Mouse (Mus musculus) fat pad, adult 2 months (tissue): ENCODE data around the gene Tmed3.

Experiments used
- DNase-seq: peaks from one replicate; pipeline ENCODE4 v3.0.0-alpha.2; 2011; ENCODE audit warnings: low read depth, low spot score; ENCODE audit errors: extremely low read depth

The Tmed3 gene

GRCm38 (mm10) chr9:89704265-89705196 lies at the start of gene Tmed3:
Gene Tmed3, minus strand, starts transcription at chr9:89705068.
- peak; percentile 11 for DNase-seq

- no peak for DNase-seq
Observed at GRCm38 (mm10) chr9:89740041-89740440, 35.2 kb upstream of the Tmed3 start.

DNA sequence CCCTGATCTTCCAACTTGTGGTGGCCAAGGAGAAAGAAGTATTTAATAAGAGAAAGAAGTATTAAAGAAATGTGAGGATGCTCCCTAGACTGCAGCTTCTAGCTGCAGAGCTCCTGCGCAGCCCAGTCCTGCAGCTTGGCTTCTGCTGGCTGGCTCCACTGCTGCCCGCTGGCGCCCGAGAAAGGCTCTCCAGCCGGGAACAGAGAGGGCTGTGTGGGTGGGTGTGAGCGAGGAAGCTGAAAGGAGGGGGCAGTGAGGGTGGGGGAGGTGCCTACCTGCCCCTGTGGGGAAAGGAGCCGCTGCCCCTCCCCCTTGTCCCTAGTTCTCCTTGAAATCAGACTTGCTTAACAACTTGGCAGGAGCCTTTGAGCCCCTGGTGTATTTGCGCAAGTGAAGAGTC lies 33.4 kb upstream of the Tmed3 start, which contains the start of gene Ankrd34c:
Gene Ankrd34c (minus strand): TSS at position 181 of the 400 bp plus-strand sequence.
- no peak for DNase-seq

GRCm38 (mm10) chr9:89737888-89738287 lies 33.0 kb upstream of the Tmed3 start:
- no peak for DNase-seq

DNA sequence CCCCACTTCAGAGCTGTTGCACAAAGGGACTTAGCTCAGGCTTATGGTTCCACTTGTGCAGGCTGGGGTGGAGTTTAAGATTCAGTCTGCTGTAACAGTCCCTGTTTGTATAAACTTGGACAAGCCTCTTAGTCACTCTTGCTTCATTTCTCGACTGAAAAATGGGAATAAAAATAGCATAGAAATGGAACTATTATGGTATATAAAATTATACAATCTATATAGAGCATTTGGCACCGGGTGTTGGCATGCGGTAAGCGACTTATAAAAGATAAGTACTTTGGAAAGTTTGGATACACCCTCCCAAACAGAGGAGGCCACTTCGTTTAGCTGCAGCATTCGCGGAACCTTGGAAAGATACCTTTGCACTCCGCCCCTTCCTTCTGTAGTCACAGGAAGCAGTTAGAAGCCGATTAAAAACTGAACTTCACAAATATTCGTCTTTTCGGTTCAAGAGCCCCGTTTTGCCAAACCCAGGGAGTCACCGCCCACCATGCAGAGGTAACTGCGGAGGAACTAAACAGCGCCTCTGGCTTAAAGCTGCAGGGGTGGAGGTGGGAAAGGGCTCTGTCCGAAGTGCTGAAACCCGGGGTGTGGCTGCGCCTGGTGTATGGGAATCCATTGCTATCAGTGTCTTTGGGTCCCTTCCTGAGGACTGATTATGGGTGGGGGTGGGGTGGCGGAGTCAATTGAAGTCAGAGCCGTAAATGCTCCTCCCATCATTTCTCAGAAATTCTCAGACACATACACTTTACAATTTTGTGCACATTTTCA lies 32.3 kb upstream of the Tmed3 start:
- no peak for DNase-seq

DNA sequence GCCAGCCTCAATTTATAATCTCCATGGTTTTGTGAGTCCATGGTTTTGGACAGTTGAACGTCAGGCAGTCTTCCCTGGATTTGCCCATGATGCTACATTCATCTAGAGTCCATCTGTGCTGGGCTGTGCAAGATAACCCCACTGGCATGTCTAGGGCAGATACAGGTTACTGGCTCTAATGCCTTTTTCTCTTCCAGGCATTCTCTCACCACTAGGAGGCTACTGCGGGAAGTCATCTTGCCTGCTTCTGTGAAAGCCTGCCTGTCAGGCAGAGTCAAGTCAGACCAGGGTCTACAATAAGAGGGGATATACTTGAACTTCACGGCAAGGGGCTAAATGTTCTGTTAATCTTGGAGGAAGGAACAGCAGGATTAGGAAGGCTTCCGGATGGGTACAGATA lies 2.0 kb upstream of the Tmed3 start:
- no peak for DNase-seq

GRCm38 (mm10) chr9:89705197-89705533 lies 297 bp upstream of the Tmed3 start:
- no peak for DNase-seq

- no peak for DNase-seq
Observed at GRCm38 (mm10) chr9:89700910-89701457, 3.9 kb downstream of the Tmed3 start.

DNA sequence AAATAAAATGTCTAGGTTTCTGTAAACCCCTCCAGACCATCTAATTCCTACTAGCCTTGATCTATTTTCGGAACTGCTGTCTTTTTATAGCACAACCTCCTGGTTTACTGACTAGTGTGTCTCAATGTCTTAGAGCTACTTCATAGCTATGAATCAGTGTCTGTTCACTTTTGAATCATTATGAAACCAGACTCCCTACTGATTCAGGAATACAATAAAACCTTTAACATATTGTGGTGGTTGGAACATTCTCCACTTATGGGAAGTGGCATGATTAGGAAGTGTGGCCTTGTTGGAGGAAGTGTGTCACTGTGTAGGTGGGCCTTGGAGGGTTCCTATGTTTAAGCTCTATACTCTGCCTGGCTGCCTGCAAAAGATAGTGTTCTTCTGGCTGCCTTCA lies 9.7 kb downstream of the Tmed3 start:
- DNase-seq: no peak

GRCm38 (mm10) chr9:89693670-89694069 lies 11.2 kb downstream of the Tmed3 start:
- no peak for DNase-seq

- DNase-seq: no peak
Observed at GRCm38 (mm10) chr9:89689179-89689578, 15.7 kb downstream of the Tmed3 start.

GRCm38 (mm10) chr9:89687503-89688226 lies 17.2 kb downstream of the Tmed3 start:
- DNase-seq: no peak

- DNase-seq: no peak
Observed at GRCm38 (mm10) chr9:89686262-89686661, 18.6 kb downstream of the Tmed3 start.

DNA sequence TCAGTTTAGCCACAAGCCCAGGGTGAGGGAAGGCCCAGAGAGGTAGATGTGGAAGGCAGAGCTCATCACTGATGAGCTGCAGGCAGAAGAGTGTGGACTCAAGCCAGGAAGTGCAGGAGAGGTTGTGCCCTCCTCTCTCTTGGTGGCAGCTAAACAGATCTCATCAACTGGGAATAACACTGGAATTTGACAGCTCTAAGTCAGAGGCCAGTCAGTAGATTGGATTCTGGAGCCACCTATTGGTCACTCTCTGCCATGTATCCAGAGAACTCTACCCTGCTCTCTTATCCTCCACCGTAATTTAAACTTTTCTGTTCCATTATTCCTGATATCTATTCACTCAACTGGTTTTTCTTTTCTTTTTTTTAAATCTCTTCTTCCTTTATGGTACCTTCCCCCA lies 25.9 kb downstream of the Tmed3 start:
- no peak for DNase-seq

- DNase-seq: no peak
Observed at GRCm38 (mm10) chr9:89674014-89674618, 30.8 kb downstream of the Tmed3 start.

- no peak for DNase-seq
Observed at GRCm38 (mm10) chr9:89673402-89673801, 31.5 kb downstream of the Tmed3 start.

DNA sequence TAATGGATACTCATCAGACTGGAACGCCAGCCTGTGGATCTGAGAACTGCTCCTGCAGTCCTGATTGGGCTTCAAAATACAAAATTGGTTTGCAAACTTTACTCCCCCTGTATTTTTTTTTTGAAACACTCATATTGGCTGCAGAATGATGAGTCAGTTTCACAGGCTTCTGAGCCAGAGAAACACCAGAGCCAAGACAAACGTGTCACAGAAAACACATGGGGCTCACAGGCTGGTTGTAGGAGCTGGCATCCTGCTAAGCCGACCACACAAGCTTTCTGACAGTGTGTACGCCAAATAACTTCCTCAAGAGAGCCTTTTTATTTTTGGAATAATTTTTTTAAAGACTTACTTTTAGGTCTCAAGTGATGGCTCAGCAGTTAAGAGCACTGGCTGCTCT lies 35.0 kb downstream of the Tmed3 start:
- no peak for DNase-seq

DNA sequence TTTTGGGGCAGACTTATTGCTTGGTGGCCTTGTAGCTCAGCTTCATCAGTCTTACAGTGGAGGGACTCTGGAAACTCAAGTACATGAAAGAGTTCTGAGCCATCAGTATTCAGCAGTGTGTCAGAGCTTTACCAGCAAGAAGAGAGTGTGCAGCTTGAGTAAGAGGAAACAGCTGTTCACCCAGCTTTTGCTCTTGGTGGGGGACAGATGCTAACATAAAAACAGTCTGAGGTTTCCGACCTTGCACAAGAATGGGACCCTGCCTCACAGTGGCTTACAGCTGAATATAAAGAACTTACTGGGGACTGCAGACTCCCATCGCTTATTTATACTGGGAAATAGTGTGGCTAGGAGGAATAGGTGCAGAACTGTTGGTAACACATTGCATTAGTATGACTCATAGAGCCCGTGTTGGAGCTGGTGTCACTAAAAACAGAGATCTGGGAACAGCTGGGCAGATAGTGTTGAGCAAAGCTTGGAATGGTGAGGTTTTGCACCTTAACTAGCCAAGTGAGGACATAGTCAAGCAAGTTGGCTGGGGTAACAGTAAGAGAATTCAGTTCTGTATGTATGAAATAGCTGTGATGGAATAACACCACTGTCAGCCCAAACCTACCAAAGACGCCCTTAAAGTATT lies 37.4 kb downstream of the Tmed3 start:
- no peak for DNase-seq

DNA sequence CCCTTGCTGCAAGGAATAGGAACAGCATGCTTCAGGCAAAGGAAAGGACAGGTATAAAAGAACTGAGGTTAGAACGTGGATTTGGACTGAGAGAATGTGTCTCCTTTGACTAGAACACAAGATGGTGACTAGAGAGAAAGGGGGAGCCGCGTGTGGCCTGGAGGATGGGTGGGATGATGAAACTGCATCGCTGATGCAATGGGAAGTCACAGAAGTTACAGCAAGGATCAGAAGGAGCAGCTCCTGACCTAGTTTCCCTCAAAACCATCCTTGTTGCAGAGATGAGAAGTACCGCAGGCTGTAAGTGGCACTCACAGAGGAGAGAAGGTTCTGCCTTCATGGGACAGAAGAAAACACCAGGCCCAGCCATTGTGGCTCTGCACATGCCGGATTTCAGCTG lies 54.0 kb downstream of the Tmed3 start:
- no peak for DNase-seq
